Mouse (Mus musculus) layer of hippocampus, adult 9-11 months (tissue): ENCODE results near the gene Zfp428.

Source experiments
- DNase-seq: peaks from one replicate; pipeline ENCODE4 v3.0.0; 2022

Zfp428 gene

DNA sequence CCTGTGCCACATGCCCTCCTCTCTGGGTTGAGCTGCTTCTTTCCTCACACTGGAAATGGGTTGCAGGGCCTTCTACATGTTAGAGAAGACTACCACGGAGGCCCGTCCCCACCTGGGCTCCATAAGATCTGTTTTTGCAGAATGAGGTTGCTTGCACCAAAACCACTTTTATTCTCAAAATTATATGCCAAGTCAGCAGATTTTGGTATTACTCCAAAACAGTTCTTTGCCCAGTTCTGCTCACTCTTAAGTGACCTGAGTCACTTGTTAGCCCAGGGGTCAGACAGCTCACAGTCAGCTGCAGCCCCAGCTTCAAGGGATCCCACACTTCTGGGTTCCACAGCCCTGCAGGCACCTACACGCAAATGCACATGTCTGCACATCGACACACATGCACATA lies 54.6 kb downstream of the Zfp428 start:
- no peak for DNase-seq

DNA sequence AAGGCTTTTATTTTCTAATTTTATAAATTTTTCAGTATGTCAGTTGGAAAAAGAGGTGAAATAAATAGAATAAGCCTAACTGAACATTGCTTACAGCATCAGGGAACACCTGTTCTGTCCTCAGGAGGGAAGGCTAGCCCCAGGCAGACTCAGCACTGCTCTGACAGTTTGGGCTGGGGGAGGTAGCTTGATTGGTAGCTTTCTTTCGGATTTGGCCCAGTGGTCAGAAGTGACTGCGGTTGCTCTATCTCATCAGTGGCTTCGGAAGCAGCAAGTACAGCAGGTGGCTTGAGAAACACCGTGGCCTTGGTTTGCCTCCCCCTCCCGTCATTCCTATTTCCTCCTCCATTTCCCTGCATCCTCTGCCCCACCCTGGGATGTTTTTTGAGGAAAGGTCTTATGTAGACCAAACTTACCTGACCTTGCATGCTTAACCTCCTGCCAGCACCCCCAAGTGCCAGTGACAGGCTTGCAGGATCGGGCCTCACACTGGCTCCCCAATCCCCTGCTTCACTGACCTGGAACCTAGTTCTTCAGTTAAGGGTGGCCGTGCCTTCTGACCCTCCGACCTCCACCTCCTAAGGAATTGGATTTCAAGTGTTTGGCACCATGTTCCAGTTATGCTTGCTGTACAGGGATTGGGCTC lies 56.5 kb downstream of the Zfp428 start:
- DNase-seq: no peak

DNA sequence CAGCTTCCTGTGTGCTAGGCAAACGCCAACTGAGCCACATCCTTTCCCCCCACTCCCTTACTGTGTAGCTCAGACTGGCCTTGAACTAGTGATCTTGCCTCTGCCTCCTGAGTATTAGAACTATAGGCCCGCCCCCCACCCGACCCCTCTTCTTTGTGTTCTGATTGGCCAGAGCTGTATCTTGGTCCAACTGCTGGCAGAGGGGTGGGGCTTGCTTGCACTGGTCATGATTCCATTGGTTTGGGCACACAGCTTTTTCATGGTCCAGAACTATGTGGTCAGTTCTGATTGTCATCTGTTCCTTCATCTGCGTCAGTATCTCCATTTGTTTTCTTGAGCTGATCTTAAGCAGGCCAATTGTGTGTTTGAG lies 57.0 kb downstream of the Zfp428 start:
- DNase-seq: no peak

DNA sequence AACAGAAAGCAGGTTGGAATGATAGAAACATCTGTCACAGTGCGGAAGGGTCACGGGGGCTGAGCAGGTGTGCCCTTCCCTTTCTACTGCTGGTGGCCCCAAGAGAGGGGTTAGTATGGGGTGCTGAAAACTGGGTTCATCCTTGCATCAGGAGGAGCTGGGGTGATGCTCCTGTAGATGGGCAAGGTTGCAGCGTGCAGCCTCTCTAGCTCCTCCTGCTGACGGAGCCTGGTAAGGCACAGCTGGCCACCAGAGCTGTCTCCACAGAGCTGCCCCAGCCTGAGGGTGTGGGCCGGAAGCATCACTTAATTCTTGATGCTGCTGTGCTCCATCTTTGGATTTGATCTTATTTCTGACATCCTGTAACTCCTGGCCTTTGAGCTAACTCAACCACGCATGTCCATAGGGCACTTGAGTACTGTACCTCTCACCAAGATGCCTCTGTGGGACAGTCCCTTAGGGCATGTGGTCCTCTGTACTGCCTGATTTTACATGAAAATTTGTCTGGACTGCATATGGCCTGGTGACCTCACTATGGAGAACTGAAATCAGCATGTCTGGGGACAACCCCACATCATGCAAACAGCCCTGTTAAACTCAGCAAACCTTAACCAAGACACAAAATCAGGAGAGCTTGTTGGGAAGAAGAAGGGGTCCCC lies 57.9 kb downstream of the Zfp428 start:
- DNase-seq: no peak
